Mouse (Mus musculus) 3134 (cell line): Measurements from ENCODE around the gene C130050O18Rik.
A peak's percentile ranks its signal among the peaks of the same experiment; 100 is the strongest.

Source experiments
- DNase-seq: peaks from one replicate; pipeline ENCODE4 v3.0.0-alpha.2; 2011; ENCODE audit warnings: low spot score; ENCODE audit not compliant: insufficient read length; ENCODE audit errors: extremely low read depth

C130050O18Rik gene

GRCm38 (mm10) chr5:139404801-139405401 lies at the start of gene C130050O18Rik:
TSS of gene C130050O18Rik (plus strand) at chr5:139405280.
- DNase-seq = no peak

- no peak for DNase-seq
Observed at GRCm38 (mm10) chr5:139358653-139359052, 46.4 kb upstream of the C130050O18Rik start.

DNA sequence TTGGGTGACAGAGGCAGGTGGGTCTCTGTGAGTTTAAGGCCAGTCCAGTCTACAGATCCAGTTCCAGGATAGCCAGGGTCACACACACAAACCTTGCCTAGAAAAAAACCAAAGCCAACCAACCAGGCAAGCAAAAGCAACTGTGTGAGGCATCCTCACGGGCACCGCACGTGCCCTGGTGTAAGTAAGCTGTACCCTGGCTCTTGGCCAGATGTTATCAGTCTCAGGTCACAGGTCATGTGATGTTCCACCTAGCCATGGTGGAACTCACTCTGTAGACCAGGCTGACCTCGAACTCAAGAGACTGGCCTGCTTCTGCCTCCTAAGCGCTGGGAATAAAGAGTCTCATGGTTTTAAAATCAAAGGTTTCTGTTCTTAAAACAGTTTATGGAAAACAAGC lies 45.8 kb upstream of the C130050O18Rik start:
- no peak for DNase-seq

GRCm38 (mm10) chr5:139363858-139364257 lies 41.2 kb upstream of the C130050O18Rik start:
- DNase-seq = no peak

GRCm38 (mm10) chr5:139364260-139364910 lies 40.7 kb upstream of the C130050O18Rik start:
- peak; percentile 58 for DNase-seq

- DNase-seq = no peak
Observed at GRCm38 (mm10) chr5:139364911-139365571, 40.0 kb upstream of the C130050O18Rik start.

DNA sequence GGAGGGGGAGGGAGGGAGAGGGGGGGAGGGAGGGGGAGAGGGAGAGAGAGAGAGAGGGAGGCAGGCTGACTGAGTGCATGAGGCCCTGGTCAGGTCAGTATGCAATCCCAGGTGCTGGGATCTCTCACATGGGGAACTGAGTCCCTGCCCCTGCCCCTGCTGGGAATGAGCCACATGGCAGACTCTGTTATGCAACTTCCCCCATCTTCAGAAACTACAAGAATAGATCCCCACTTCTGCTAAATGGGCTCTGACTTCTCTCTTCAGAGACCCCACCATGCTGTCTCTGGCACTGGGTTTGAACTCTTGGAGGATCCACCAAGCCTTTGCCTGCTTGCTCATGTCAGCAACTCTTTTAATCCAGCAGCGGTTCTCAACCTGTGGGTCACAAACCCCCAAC lies 39.3 kb upstream of the C130050O18Rik start:
- no peak for DNase-seq

GRCm38 (mm10) chr5:139366484-139366883 lies 38.6 kb upstream of the C130050O18Rik start:
- no peak for DNase-seq

- no peak for DNase-seq
Observed at GRCm38 (mm10) chr5:139367884-139368458, 37.1 kb upstream of the C130050O18Rik start.

- no peak for DNase-seq
Observed at GRCm38 (mm10) chr5:139368638-139369320, 36.3 kb upstream of the C130050O18Rik start.

DNA sequence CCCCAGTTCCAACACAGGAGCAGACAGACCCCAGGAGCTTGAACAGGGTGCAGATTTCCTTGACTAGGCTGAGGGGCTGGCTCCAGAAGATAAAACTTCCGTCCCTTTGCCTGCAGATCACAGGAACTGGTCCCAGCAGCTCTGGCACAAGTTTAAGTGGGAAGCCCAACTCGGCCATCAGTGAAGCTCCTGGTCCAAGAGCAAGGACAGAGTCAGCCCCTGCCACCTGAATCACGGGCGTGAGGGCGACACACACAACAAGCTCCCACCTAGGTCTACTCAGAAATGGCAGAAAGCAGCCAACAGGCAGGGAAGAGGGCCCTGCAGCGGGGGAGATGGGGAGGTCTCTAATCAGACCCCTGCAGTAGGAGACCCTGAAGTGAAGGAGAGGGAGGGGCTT lies 34.7 kb upstream of the C130050O18Rik start:
- DNase-seq = no peak

- DNase-seq = no peak
Observed at GRCm38 (mm10) chr5:139371118-139371517, 34.0 kb upstream of the C130050O18Rik start.

- peak; percentile 97 for DNase-seq
Observed at GRCm38 (mm10) chr5:139371631-139372401, 33.3 kb upstream of the C130050O18Rik start.

DNA sequence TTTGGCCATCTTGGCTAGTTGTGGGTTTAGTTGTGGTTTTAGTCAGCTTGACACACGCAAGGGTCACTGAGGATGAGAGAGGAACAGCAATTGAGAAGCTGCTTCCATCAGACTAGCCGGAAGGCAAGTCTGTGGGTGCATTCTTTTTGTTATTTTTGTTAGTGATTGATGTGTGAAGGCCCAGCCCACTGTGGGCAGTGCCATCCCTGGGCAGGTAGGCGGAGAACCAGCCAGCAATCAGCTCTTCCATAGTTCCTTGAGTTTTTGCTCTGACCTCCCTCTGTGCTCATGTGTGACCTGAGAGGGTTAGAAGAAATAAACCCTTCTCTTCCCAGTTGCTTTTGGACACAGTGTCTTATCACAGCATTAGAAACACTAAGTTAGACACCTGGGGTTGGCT lies 32.0 kb upstream of the C130050O18Rik start:
- DNase-seq = no peak

- no peak for DNase-seq
Observed at GRCm38 (mm10) chr5:139373889-139374444, 31.1 kb upstream of the C130050O18Rik start.

DNA sequence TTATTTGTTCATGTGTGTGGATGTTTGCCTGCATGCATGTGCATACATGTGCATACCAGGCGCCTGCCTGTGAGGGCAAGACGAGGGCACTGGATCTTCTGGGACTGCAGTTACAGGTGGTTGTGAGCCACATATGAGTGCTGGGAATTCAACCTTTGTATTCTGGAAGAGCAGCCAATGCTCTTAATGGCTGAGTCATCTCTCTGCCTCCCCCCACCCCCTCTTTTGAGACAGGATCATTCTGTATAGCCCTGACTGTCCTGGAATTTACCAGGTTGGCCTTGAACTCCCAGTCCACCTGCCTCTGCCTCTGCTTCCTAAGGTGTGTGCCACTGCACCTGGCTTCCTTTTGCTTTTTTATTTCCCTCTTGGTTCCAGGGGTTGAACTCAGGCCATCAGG lies 30.2 kb upstream of the C130050O18Rik start:
- no peak for DNase-seq

GRCm38 (mm10) chr5:139377468-139378270 lies 27.4 kb upstream of the C130050O18Rik start, which contains the start of gene Gpr146:
TSS of gene Gpr146 (plus strand) at chr5:139377697.
- peak; percentile 73 for DNase-seq

DNA sequence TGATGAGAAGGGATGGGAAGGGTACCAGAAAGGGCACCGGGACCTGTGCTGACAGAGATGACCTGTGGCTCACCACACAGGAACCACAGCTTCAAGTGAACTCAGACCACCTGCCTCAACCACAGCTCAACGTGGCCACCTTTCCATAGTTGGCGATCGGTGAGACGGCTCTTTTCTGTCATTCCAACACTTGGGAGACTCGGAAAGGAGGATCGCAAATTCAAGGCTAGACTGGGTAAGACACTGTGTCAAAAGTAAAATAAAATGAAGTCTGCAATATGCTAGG lies 26.9 kb upstream of the C130050O18Rik start:
- DNase-seq = peak; percentile 78

GRCm38 (mm10) chr5:139378986-139379629 lies 26.0 kb upstream of the C130050O18Rik start:
- peak; percentile 91 for DNase-seq
